Mouse (Mus musculus) retina, adult 2 months (tissue): ENCODE measurements around the gene Ago4.

Experiments
- DNase-seq: peaks from one replicate; pipeline ENCODE4 v3.0.0-alpha.2; 2012; ENCODE audit warnings: low read depth, low spot score

Ago4 gene

DNA sequence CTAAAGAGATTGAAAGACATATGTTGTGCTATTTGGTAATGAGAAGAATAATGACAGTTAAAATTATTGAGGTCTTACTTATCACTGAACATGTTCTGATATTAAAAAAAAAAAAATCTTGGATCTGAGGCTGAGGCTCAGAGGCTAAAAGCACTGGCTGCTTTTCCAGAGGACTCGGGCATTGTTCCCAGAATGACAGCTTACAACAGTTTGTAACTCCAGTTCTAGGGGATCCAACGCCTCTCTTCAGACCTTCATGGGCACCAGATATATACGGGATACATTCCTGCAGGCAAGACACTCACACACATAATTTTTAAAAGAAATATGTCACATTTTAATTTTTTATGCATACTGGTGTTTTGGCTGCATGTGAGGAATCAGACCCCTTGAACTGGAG is 7.1 kb downstream of the Ago4 start:
- no peak for DNase-seq

GRCm38 (mm10) chr4:126512308-126513066 is 20.8 kb downstream of the Ago4 start:
- no peak for DNase-seq

- no peak for DNase-seq
Observed at GRCm38 (mm10) chr4:126511013-126511412, 22.3 kb downstream of the Ago4 start.

DNA sequence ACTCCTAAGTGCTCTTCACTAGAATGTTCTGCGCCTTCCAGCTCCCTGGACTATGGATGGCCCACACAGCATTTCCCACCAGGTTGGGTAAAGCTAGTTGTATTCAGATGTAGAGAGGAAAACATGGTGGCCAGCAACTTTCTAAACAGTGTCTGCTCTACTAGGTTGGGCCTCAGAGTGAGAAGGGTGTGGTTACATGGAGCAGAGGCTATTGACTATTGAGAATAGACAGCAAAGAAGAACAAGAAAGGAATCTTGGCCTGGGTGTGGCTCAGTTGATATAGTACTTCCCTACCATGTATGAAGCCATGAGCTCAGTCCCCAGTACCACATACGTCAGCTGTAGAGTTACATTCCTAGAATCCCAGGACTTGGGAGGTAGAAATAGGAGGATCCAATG is 24.2 kb downstream of the Ago4 start:
- DNase-seq = no peak

DNA sequence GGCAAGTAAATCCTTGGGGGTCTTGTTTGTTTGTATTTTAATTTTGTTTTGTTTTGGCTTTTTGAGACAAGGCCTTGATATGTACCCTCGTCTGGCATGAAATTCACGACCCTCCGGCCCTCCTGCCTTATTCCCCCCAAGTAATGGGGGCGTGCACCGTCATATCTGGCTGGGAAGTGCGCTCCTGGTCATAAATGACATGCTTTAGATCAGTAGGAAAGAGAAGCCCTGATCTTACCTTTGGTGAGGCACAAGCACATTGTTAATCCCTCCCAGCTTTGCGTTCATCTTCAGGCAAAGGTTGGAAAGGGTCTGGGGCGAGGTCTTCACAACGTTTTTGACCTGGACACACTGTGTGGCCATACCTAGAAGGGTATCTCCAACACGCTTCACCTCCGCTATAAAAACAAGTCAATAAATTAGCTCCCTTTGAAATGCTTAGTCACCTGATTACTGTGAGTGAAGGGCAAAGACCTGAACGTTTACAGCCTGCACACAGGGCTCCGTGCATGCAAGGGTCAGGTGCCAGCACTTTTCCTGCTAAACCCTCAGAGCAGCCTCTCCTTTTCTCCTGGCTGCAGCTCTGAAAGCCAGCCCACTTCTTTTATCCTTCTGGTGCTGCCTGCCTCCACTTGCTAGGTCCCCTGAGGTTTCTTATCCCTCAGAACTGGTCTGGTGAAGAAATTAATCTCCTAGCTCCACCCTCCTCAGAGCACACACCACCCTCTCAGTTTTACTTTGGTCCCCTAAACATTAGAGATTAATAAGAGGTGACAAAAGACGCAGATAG is 25.0 kb downstream of the Ago4 start:
- DNase-seq = no peak

DNA sequence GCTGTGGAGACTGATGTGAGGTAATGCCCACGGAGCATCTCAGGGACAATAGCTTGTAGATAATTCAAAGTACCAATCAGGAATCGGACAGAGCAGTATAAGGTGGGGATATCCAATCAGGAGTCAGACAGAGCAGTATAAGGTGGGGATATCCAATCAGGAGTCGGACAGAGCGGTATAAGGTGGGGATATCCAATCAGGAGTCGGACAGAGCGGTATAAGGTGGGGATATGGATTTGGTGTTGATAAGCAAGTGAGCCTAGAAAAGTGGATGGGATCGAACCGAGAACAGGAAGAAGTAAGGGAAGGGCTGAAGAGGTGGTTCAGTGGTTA is 30.3 kb downstream of the Ago4 start:
- DNase-seq = no peak

GRCm38 (mm10) chr4:126502141-126502976 is 30.9 kb downstream of the Ago4 start:
- no peak for DNase-seq

- DNase-seq = no peak
Observed at GRCm38 (mm10) chr4:126498601-126499000, 34.7 kb downstream of the Ago4 start.

GRCm38 (mm10) chr4:126496963-126497362 is 36.3 kb downstream of the Ago4 start:
- no peak for DNase-seq

- no peak for DNase-seq
Observed at GRCm38 (mm10) chr4:126495942-126496790, 37.1 kb downstream of the Ago4 start.

GRCm38 (mm10) chr4:126495453-126495852 is 37.8 kb downstream of the Ago4 start:
- DNase-seq = no peak

DNA sequence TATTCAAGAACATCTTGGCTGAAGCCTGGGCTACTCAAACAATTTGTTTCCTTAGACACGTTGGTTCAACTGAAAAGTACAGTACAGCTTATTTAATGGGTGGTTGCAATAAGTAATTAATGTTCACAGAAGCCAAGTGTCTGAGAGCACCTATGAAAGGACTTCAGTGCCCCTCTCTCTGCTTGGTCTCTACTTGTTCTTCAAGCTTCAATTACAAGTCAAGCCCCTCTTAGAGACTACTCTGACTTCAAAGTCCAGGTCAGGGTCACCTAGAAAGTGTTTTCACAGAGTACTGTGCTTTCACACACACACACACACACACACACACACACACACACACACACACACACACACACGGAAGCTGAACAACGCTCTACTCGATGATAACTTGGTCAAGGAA is 39.9 kb downstream of the Ago4 start:
- DNase-seq = no peak

DNA sequence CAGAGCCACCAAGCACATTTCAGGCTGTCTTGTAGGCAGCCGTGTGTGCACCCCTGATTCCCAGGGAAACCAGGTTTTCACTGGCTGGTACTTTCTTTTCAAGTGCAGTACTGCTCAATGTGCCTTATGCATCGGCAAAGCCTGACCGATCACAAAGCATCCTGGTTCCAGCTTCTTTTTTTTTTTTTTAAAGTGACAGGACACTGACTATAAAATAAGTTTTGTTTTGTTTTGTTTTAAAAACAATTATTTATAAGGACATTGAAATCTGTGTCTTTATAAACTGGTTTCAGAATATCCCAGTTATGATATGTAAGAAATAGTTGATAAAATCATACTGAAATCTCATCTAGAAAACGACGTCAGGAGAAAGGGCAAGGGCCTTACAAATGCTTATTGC is 41.3 kb downstream of the Ago4 start:
- no peak for DNase-seq

DNA sequence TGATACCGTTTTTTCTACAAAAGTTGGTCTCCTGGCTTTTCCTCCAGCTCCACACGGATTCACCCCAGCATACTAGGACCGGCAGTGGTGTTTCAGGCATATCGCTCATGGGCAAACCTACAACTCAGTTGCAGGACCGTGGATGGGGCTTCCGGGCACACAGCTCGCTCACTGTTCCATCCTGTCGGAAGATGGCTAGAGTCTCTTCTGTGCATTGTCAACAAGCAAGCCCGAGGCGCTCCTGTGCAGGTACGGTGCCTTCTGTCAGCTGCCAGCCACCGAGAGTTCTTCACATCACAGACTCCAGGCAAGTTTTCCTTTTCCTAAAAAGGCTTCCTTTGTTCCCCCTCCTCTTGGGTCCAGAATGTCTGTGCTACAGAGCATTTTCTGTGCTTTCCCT is 42.5 kb downstream of the Ago4 start:
- DNase-seq = no peak

GRCm38 (mm10) chr4:126489811-126490210 is 43.5 kb downstream of the Ago4 start:
- DNase-seq = no peak

- DNase-seq = no peak
Observed at GRCm38 (mm10) chr4:126486217-126486616, 47.1 kb downstream of the Ago4 start.

DNA sequence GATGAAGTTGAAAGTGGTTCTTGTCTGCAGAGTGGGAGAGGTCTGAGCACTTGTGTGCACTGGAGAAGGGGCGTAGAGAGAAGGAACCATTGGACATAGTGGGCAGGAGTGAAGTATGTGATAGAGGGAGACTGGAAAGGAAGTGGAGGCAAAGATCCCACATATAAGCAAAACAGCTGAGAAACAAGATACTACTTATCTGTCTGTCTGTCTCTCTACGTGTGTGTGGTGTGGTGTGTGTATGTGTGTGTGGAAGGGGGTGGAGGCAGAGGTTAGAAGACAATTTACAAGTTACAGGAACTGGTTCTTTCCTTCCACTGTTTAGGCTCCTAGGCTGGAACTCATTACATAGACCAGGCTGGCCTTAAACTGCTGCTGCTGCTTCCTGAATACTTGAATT is 48.2 kb downstream of the Ago4 start:
- no peak for DNase-seq

GRCm38 (mm10) chr4:126483874-126484273 is 49.4 kb downstream of the Ago4 start:
- no peak for DNase-seq

- no peak for DNase-seq
Observed at GRCm38 (mm10) chr4:126482951-126483350, 50.3 kb downstream of the Ago4 start.

- DNase-seq = no peak
Observed at GRCm38 (mm10) chr4:126481461-126481860, 51.8 kb downstream of the Ago4 start.

DNA sequence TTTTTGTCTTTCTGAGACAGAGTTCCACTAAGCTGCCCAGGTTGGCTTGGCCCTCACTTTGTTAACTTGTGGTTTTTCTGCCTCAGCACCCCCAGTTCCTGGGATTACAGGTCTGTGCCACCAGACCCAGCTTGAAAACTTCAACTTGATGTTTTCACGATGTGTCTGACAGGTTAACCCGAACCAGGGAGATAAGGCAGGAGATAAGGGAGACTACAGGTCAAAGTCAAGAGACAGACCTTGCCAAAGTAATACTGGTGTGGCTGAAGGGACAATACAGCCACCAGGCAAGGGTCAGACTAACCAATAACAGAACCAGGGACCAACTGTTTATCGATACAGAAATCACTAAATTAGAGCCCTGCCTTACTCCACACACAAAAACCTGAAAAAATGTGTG is 53.0 kb downstream of the Ago4 start:
- no peak for DNase-seq
